Mouse (Mus musculus): ENCODE data around the gene Syn3. TPM values are rescaled to one million over a fixed set of nuclear protein-coding genes. Genes with fewer than 3 reads are reported as not detected.

Syn3 gene
- polyA plus RNA-seq, 1 experiment from 2014 or later, result 0.22 TPM

DNA sequence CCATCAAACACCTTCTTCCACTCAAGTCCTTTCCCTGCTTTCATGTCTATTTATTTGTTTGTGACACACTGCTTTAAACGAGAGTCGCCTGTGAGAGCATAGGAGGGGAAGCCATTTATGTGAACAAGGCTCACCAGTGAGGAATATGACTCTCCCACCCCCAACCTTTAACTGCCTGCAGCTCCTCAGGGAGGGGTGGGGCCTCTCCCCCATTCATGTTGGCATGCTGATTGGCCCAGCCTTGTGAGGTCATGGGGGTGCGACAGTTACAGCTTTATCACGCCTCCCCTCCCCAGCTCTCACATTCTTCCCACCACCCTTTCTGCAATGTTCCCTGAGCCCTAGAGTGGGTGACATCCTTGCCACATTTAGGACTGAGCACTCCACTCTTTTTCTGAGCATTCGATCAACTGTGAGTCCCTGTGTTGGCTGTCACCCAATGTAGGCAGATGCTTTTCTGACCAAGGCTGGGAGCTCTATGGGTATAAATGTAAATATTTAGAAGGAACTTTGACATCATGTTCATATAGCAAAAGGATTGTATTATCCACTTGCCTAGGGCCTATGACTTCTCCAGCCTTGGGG lies 361.0 kb downstream of the Syn3 start:
- Histone ChIP-seq H3K27ac (ENCODE audit: low read length) (no peak overlapping the region), H3K9me3 (replicated peaks; ENCODE audit: control insufficient read depth, low read length) (no peaks in the 10 kb centered on the region), H3K36me3 (ENCODE audit: control insufficient read depth, insufficient read depth) (no peaks in the 10 kb centered on the region), H3K4me3 (ENCODE audit: low read depth, low read length) (no peak overlapping the region), H3K4me2 (ENCODE audit: low read depth, low read length) (no peak overlapping the region), H3K9ac (ENCODE audit: low read depth, low read length) (no peak overlapping the region), H3K27me3 (ENCODE audit: control insufficient read depth, insufficient read depth, low read depth, low read length) (no peaks in the 10 kb centered on the region), H3K4me1 (ENCODE audit: control insufficient read depth, low read depth, low read length) (no peaks in the 10 kb centered on the region)
- ATAC-seq (ENCODE audit: low read depth), result no peak
- WGBS (ENCODE audit: insufficient replicate concordance), result 66% methylated on average over 5 of the region's 5 CpGs

DNA sequence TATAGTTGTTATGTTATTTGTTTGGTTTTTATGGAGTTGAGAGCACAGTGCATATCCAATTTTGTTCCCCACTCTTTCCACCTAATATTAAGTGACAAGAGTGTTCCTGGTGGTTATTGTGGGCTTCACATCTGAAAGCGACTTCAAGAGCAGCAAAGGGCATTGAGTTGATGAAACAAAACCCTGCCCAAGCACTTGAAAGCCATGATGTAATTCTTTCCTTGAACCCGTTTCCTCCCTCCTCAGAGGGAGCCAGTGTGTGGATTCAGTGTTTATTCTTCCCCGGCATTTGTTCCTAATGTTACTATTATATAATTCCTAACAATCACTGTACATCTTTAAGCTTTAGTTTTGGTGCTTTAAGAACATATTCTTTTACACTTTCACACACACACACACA lies 361.6 kb downstream of the Syn3 start:
- no peak overlapping the region for H3K27ac ChIP-seq (ENCODE audit: low read length)
- H3K4me1 ChIP-seq (ENCODE audit: control insufficient read depth, low read depth, low read length), result no peaks in the 10 kb centered on the region
- ATAC-seq (ENCODE audit: low read depth), result no peak
- 53% methylated on average over 3 of the region's 3 CpGs for WGBS (ENCODE audit: insufficient replicate concordance)
- H3K27me3 ChIP-seq (ENCODE audit: control insufficient read depth, insufficient read depth, low read depth, low read length), result no peaks in the 10 kb centered on the region
- no peak overlapping the region for H3K9ac ChIP-seq (ENCODE audit: low read depth, low read length)
- H3K4me3 ChIP-seq (ENCODE audit: low read depth, low read length), result no peak overlapping the region
- H3K4me2 ChIP-seq (ENCODE audit: low read depth, low read length), result no peak overlapping the region
- H3K9me3 ChIP-seq (replicated peaks; ENCODE audit: control insufficient read depth, low read length), result no peaks in the 10 kb centered on the region
- no peaks in the 10 kb centered on the region for H3K36me3 ChIP-seq (ENCODE audit: control insufficient read depth, insufficient read depth)

DNA sequence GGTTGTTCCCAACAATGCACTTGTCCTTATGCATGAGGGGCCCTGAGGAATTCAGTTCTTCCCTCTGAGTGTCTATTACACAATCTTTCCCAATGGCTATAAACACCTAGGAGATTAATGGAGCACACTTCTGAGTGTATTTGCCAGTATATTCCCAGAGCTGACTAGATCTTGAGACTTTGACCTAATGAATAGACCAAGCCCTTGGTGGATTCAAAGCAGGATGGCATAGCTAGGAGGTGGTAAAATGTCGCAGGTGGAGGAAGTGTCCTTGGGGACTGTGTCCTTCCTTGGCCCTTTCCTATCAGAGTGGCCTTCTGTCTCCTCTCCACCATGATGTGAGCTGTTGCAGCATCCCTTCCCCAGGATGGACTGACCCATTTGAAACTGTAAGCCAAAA lies 362.4 kb downstream of the Syn3 start:
- no peak overlapping the region for H3K27ac ChIP-seq (ENCODE audit: low read length)
- H3K4me3 ChIP-seq (ENCODE audit: low read depth, low read length), result no peak overlapping the region
- no peaks in the 10 kb centered on the region for H3K4me1 ChIP-seq (ENCODE audit: control insufficient read depth, low read depth, low read length)
- no peaks in the 10 kb centered on the region for H3K9me3 ChIP-seq (replicated peaks; ENCODE audit: control insufficient read depth, low read length)
- no peak overlapping the region for H3K4me2 ChIP-seq (ENCODE audit: low read depth, low read length)
- H3K36me3 ChIP-seq (ENCODE audit: control insufficient read depth, insufficient read depth), result no peaks in the 10 kb centered on the region
- no peak for ATAC-seq (ENCODE audit: low read depth)
- WGBS (ENCODE audit: insufficient replicate concordance), result 59% methylated on average over 1 of the region's 1 CpGs
- no peaks in the 10 kb centered on the region for H3K27me3 ChIP-seq (ENCODE audit: control insufficient read depth, insufficient read depth, low read depth, low read length)
- no peak overlapping the region for H3K9ac ChIP-seq (ENCODE audit: low read depth, low read length)

DNA sequence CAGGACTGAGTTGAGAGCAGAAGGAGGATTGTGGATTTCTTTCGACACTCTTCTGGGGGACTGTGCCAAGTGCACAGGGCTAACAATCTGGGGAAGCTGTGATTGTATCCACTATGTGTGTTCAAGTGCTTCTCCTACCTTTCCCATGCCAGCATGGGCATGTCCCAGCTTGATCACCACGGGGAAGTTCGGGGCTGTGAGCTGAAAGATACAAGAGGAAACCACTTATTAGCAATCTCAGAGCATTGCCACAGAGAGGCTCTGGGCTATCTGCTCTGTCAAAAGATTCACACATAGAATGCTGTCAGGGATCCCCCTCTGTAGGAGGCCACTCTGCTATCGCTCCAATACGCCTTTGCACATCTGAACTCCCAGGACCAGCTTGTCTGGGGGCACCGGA lies 363.8 kb downstream of the Syn3 start:
- no peaks in the 10 kb centered on the region for H3K4me1 ChIP-seq (ENCODE audit: control insufficient read depth, low read depth, low read length)
- no peaks in the 10 kb centered on the region for H3K9me3 ChIP-seq (replicated peaks; ENCODE audit: control insufficient read depth, low read length)
- no peaks in the 10 kb centered on the region for H3K27me3 ChIP-seq (ENCODE audit: control insufficient read depth, insufficient read depth, low read depth, low read length)
- H3K4me2 ChIP-seq (ENCODE audit: low read depth, low read length), result no peak overlapping the region
- no peak overlapping the region for H3K9ac ChIP-seq (ENCODE audit: low read depth, low read length)
- H3K36me3 ChIP-seq (ENCODE audit: control insufficient read depth, insufficient read depth), result no peaks in the 10 kb centered on the region
- no peak for ATAC-seq (ENCODE audit: low read depth)
- H3K4me3 ChIP-seq (ENCODE audit: low read depth, low read length), result no peak overlapping the region
- WGBS (ENCODE audit: insufficient replicate concordance), result 50% methylated on average over 6 of the region's 6 CpGs
- no peak overlapping the region for H3K27ac ChIP-seq (ENCODE audit: low read length)

DNA sequence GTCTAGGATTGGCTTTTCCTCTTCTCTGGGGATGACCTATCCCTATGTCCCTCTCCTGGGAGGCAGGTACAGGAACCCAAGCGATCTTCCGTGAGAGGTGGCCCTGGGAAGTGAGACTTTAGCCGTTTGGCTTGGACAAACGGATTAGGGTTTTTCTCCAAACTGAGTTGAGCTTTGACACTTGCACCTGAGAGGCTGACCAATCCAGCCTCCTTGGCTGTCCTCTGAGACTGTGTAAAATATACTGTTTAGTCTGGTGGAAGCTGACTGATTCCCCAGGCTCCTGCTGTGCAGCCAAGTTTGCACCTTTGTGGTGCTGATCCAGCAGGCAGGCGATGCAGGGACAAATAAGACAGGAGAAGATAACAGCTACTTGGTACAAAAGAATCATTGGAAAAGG lies 364.4 kb downstream of the Syn3 start:
- no peaks in the 10 kb centered on the region for H3K4me1 ChIP-seq (ENCODE audit: control insufficient read depth, low read depth, low read length)
- no peaks in the 10 kb centered on the region for H3K27me3 ChIP-seq (ENCODE audit: control insufficient read depth, insufficient read depth, low read depth, low read length)
- H3K4me3 ChIP-seq (ENCODE audit: low read depth, low read length), result no peak overlapping the region
- no peak overlapping the region for H3K4me2 ChIP-seq (ENCODE audit: low read depth, low read length)
- no peak overlapping the region for H3K9ac ChIP-seq (ENCODE audit: low read depth, low read length)
- H3K36me3 ChIP-seq (ENCODE audit: control insufficient read depth, insufficient read depth), result no peaks in the 10 kb centered on the region
- no peaks in the 10 kb centered on the region for H3K9me3 ChIP-seq (replicated peaks; ENCODE audit: control insufficient read depth, low read length)
- WGBS (ENCODE audit: insufficient replicate concordance), result 68% methylated on average over 5 of the region's 5 CpGs
- no peak overlapping the region for H3K27ac ChIP-seq (ENCODE audit: low read length)
- no peak for ATAC-seq (ENCODE audit: low read depth)

DNA sequence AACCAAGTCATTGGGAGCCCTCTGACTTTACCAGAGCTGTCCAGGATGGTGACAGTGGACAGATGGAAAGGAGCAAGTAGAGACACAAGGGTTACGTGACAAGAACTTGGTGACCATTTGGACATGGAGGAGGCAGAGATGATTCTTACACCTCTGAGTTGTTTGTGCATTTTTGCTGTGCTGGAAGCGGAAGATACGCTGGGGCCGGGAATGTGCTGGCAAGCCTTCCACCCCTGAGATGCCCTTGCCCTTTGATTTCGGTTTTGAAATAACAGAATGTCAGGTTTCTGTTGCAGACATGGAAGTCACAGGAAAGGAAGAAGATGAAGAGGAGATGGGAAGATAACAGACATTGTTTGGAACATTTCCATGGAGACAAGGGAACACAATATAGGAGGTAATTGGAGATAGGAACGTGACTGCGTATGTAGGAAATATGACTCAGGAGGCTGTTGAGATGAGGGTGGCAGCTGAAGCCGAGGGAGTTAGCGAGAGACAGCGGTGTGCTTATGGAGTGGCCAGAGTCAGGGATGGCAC lies 366.2 kb downstream of the Syn3 start:
- 63% methylated on average over 10 of the region's 10 CpGs for WGBS (ENCODE audit: insufficient replicate concordance)
- Histone ChIP-seq H3K27me3 (ENCODE audit: control insufficient read depth, insufficient read depth, low read depth, low read length) (no peaks in the 10 kb centered on the region), H3K4me3 (ENCODE audit: low read depth, low read length) (no peak overlapping the region), H3K9me3 (replicated peaks; ENCODE audit: control insufficient read depth, low read length) (no peaks in the 10 kb centered on the region), H3K4me2 (ENCODE audit: low read depth, low read length) (no peak overlapping the region), H3K27ac (ENCODE audit: low read length) (no peak overlapping the region), H3K36me3 (ENCODE audit: control insufficient read depth, insufficient read depth) (no peaks in the 10 kb centered on the region), H3K4me1 (ENCODE audit: control insufficient read depth, low read depth, low read length) (no peaks in the 10 kb centered on the region), H3K9ac (ENCODE audit: low read depth, low read length) (no peak overlapping the region)
- ATAC-seq (ENCODE audit: low read depth), result no peak

DNA sequence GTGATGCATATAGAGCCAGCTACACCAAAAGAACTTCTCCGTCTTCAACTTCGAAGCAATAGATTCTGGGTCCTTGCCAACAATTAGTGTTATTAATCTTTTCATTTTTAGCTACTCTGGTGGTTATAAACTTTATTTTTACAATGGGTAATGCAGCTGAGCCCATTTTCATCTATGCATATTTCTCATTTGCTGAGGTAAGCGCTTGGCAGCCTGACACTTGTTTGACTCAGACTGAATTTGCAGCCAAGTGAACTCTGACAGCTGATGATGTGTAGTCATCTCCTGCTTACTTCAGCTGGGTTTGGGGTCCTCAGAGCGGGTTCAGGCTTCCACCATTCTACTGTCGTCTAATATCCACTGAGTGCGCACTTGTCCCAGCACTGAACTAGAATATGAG lies 369.6 kb downstream of the Syn3 start:
- no peaks in the 10 kb centered on the region for H3K4me1 ChIP-seq (ENCODE audit: control insufficient read depth, low read depth, low read length)
- 71% methylated on average over 6 of the region's 6 CpGs for whole genome bisulfite sequencing (ENCODE audit: insufficient replicate concordance)
- H3K4me2 ChIP-seq (ENCODE audit: low read depth, low read length), result no peak overlapping the region
- H3K9me3 ChIP-seq (replicated peaks; ENCODE audit: control insufficient read depth, low read length), result no peaks in the 10 kb centered on the region
- H3K4me3 ChIP-seq (ENCODE audit: low read depth, low read length), result no peak overlapping the region
- no peak overlapping the region for H3K27ac ChIP-seq (ENCODE audit: low read length)
- H3K27me3 ChIP-seq (ENCODE audit: control insufficient read depth, insufficient read depth, low read depth, low read length), result no peaks in the 10 kb centered on the region
- H3K9ac ChIP-seq (ENCODE audit: low read depth, low read length), result no peak overlapping the region
- no peaks in the 10 kb centered on the region for H3K36me3 ChIP-seq (ENCODE audit: control insufficient read depth, insufficient read depth)
- no peak for ATAC-seq (ENCODE audit: low read depth)

DNA sequence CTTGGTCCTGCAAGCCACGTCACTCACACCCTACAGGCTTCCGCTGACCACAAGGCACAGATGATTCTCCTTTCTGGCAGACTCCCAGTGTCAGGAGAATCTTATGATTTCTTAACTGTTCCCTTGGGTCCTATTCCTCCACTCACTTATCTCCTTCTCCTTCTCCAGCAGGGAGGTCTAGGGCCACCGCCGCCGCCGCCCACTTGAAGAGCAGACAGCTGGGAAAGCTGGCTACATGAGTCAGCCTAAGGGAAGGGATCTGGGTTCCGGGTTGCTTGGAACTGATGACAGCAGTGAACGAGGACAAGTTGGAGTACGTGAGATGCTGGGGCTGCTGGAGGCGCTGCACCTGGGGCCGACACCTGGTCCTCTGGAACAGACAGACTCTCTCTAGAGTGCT lies 372.2 kb downstream of the Syn3 start:
- 70% methylated on average over 11 of the region's 11 CpGs for WGBS (ENCODE audit: insufficient replicate concordance)
- Histone ChIP-seq H3K27ac (ENCODE audit: low read length) (no peak overlapping the region), H3K4me1 (ENCODE audit: control insufficient read depth, low read depth, low read length) (no peaks in the 10 kb centered on the region)

DNA sequence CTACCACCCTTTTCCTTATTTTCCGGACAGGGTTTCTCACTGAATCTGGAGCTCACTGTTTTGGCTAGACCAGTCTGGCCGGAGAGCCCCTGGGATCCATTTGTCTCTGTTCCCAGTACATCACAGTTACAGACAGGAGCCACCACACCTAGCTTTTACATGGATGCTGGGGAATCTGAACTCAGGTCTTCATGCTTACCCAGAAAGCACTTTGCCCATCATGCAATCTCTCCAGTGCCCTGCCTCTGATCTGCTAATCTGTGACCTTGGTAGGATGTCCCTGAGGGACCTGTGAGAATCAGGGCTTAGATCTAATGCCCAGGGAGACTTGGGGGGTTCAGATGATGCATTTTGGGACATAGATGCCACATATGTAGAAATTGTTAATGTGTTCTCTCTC lies 373.3 kb downstream of the Syn3 start:
- 53% methylated on average over 2 of the region's 2 CpGs for WGBS (ENCODE audit: insufficient replicate concordance)
- no peaks in the 10 kb centered on the region for H3K27me3 ChIP-seq (ENCODE audit: control insufficient read depth, insufficient read depth, low read depth, low read length)
- ATAC-seq (ENCODE audit: low read depth), result no peak
- H3K9me3 ChIP-seq (replicated peaks; ENCODE audit: control insufficient read depth, low read length), result no peaks in the 10 kb centered on the region
- H3K4me3 ChIP-seq (ENCODE audit: low read depth, low read length), result no peak overlapping the region
- H3K9ac ChIP-seq (ENCODE audit: low read depth, low read length), result no peak overlapping the region
- no peak overlapping the region for H3K27ac ChIP-seq (ENCODE audit: low read length)
- H3K36me3 ChIP-seq (ENCODE audit: control insufficient read depth, insufficient read depth), result no peaks in the 10 kb centered on the region
- no peaks in the 10 kb centered on the region for H3K4me1 ChIP-seq (ENCODE audit: control insufficient read depth, low read depth, low read length)
- H3K4me2 ChIP-seq (ENCODE audit: low read depth, low read length), result no peak overlapping the region

More for the DNA sequence above, 372.2 kb downstream of the Syn3 start:
- no peak for ATAC-seq (ENCODE audit: low read depth)
- Histone ChIP-seq H3K36me3 (ENCODE audit: control insufficient read depth, insufficient read depth) (no peaks in the 10 kb centered on the region), H3K4me3 (ENCODE audit: low read depth, low read length) (no peak overlapping the region), H3K4me2 (ENCODE audit: low read depth, low read length) (no peak overlapping the region), H3K9ac (ENCODE audit: low read depth, low read length) (no peak overlapping the region), H3K27me3 (ENCODE audit: control insufficient read depth, insufficient read depth, low read depth, low read length) (no peaks in the 10 kb centered on the region), H3K9me3 (replicated peaks; ENCODE audit: control insufficient read depth, low read length) (no peaks in the 10 kb centered on the region)
